Mouse (Mus musculus): ENCODE data around the gene Robo1.
A peak's percentile ranks its signal among the peaks of the same experiment; 100 is the strongest.
"Not testable (repeated sequence)": the region's sequence is repeated elsewhere in the genome, so short reads cannot be mapped to it uniquely, and the experiment has no call there.

The Robo1 gene

GRCm38 (mm10) chr16:72458155-72458554 lies 150.0 kb downstream of the Robo1 start:
- peak; percentile 31 for DNase-seq

GRCm38 (mm10) chr16:72458576-72458975 lies 150.5 kb downstream of the Robo1 start:
- no peak for DNase-seq

DNA sequence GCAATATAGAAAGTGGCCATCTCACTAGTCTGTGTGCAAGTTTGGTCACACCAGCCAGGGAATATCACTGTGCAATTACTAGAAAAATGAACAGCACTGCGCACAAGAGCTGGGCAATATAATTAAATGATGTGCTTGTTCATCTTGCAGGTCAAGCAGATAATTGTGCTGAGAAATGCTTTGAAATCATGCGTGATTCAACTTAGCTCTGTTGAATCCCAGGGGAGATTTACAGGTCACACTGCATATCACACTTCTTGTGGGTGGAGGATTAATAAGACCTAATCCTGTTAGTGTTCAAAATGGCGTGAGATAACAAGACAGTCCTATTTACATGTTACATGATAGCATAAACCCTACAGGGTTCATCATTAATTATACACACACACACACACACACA lies 157.6 kb downstream of the Robo1 start:
- DNase-seq = no peak

DNA sequence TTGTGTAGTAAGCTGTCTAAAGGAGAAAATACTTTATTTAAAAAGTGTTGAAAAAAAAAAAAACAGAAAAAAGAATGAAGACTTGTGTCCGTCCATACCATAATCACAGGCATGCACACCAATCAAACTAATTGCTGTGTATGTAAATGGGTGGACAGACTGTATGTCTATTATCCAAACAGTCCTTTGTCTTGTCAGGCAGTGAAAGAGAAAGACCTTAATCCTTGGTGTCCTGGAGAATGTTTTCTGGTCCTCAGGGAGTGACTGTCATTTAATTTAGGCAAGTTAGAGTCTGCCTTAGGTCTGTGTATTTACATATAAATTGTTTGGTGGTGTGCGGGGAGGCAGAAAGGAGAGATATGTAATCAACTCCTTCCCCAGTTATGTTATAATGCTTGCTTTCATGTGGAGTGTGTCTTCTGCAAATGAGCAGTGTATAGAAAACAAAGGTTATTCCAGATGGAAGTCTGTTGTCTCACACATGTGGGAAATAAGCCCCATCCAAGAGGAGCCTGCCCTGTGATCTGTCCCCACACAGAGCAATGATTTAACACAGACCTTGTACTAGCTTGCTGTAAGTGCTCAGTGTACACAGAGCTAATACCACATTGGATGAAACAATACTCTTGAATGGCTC lies 162.0 kb downstream of the Robo1 start:
- DNase-seq = no peak

DNA sequence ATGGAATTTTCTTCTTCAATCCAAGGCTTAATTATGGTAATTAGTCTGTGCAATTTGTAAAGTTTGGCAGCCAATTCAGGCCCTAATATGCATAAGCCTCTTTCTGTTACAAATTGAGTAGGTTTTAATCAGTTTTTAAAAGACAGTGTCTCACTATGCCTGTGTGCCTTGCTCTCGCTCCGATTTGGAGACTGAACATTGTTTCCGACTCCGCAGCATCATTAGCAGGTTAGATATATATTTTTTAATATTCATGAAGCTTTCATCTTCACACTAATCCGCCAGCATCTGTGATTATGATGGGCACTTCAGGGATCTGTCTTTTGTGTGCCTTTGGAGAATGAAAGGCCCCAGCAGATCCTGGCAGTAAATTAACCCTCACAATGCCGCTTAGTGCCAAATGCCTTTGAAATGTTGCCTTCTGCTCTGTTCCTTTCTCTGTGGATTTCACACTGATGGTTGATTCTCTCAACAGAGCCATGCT lies 202.7 kb downstream of the Robo1 start:
- DNase-seq = peak; percentile 27

- no peak for DNase-seq
Observed at GRCm38 (mm10) chr16:72531337-72531736, 223.2 kb downstream of the Robo1 start.

DNA sequence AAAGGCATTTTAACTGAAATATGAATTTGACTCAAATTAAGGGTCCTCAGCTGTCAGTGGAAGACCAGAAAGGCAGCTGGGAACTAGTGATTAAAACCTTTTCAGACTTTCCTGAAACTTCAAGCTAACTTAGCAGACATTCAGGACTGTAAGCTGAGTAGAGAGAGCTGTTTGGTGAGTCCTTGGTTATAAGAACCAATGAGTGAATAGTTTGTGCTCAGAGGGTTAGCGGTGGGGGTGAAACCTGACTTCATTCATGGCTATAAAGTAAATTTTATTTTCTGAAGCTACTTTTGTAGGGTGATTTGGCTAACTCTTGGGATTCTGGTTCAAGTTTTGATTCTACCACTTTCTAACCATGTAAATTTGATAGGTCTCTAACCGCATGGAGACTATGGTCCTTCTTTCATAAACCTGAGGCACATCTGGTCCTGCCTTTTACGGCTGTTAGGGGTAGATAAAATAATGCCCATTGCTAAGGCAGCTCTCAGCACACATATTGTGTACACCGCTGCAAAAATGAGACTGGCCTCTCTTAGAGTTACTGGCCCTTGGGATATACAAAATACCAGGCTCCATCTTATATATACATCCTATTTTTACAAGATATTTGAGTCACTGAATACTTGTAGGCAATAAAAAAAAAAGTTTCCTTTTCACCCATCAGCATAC lies 225.9 kb downstream of the Robo1 start:
- no peak for DNase-seq

GRCm38 (mm10) chr16:72538171-72538570 lies 230.1 kb downstream of the Robo1 start:
- no peak for DNase-seq

- DNase-seq = no peak
Observed at GRCm38 (mm10) chr16:72543928-72544327, 235.8 kb downstream of the Robo1 start.

DNA sequence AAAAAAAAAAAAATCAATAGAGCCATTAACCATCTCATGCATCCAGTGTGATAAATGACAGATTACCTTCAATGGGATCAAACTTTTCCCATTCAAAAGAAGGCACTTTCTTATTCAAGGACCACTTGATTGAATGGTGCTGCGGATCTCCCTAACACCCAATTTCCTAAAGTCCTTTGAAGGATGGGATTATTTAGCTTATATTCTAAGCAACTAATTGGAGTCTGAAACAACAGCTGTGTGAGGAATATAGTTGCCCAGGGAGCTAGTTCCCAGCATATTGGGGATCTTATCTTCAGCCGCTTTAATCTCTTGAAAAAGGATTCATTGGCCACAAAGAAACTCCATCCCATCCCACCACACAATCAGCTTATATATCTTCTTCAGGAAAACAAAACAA lies 236.8 kb downstream of the Robo1 start:
- no peak for DNase-seq

DNA sequence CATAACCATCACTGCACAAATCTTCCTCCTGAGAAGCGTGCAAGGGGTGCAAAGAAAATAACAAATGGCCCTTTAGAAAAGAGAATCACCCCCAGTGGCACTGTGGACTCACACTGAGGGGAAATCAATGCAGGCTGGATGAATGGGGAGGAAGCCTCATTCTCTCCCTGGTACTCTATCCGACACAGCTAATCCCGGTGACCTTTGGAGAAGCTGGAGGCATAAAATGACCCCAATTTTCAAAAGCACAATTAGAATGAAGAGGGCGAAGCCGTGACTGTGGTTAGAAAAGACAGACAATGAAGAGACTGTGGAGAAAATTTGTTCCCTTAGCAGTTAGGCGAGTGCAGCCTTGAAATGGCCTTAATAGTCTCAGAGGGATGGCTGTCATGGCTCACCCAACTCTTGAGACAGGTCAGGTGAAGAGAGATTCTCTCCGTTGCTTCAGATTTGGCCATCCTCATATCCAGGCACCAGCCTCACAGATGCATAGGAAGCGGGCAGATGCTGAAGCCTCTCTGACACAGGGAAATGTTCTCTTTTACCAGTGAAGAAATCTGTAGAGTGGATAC lies 243.7 kb downstream of the Robo1 start:
- no peak for DNase-seq

DNA sequence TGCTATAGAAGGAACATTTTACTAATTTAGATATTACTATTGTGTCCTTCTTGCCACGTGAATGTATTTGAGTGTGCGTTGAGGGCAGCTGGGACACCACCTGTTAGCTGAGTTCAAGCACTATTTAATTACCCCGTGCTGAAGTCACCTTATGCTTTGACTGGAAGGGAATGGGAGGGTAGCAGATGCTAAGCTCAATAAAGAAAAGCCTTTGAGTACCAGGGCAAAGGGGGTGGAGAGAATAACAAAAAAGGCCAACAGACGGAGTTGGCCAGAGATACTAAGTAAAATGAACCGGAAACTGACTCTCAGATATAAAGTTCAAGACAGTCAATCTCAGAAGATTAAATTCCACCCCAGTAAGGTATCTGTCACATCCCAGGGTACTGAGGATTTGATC lies 245.6 kb downstream of the Robo1 start:
- no peak for DNase-seq

DNA sequence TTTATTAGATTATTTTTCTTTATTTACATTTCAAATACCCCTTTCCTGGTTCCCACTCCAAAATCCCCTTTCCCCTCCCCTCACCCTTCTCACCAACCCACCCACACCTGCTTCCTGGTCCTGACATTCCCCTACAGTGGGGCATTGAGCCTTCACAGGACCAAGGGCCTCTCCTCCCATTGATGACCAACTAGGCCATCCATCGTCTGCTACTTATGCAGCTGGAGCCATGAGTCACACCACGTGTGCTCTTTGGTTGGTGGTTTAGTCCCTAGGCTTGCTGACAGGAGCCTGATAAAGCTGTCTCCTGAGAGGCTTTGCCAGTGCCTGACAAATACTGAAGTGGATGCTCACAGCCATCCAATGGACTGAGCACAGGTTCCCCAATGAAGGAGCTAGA lies 254.0 kb downstream of the Robo1 start:
- DNase-seq = not testable (repeated sequence)

DNA sequence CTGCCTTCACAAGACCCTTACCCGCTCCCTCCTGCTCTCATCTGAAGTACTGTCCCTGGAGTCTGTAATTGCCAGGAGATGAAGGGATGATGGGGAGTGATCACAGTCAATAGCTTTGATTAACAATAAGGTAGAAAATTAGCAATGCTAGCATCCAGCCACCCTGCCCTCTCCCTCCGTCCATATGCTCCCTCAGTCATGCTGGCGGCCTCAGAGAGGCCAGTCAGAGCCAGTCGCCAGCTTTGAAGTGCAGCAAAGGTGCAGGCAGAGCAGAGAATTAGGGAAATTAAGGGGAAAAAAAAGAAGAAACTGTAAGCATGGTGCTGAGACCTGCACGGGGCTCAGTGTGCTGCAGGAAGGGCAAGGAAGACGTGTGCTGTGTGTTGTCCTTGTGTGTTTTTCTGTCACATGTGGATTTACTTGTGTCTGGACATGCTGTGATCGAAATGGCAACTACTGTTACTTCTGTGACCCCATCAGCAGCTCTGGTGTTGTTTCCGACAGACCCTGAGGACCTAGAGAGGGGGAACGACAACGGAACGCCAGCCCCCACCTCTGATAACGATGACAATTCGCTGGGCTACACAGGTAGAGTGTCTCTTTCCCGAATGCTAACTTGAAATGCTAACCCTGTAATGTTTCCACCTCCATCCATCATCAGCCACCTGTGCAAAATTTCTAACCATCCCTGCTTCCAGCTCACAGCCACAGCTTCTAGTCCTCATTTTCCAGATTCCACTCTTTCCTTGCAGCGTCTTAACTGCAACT lies 255.3 kb downstream of the Robo1 start:
- DNase-seq = no peak

DNA sequence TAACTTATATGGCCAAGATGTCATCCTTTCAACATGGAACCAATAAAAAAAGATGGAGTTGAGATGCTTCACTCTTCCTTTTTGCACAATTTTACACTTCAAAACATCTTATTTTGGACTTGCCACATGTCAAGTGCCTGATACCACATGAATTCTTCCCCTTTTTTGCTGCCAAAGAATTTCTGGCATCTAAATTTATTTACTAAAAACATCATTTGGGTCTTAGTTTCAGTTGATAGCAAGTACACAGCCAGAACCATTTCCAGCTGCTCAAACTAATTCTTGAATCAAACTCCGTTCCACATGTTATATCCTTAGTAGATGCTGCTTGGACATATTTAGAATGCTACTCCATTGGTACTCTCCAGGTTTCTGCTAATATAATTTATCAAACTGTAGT lies 267.1 kb downstream of the Robo1 start:
- DNase-seq = no peak

DNA sequence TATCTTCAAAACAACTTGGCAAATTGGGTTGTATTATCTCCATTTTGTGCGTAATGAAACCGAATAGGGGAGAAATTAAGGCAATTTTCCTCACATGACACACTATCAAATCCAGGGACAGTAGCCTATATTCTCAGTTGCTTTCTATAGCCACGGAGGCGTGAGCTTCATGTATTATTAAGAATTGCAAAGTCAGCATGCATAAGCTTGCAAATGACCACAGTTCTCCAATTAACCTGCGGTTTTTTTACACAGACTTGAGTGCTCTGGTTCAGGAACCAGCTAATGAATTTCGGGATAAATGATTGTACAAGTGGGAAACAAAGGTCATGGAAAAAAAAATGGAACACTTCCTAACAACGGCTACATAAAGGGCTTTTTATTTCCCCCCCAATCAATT lies 268.9 kb downstream of the Robo1 start:
- no peak for DNase-seq

GRCm38 (mm10) chr16:72584454-72585159 lies 276.5 kb downstream of the Robo1 start:
- DNase-seq = no peak

DNA sequence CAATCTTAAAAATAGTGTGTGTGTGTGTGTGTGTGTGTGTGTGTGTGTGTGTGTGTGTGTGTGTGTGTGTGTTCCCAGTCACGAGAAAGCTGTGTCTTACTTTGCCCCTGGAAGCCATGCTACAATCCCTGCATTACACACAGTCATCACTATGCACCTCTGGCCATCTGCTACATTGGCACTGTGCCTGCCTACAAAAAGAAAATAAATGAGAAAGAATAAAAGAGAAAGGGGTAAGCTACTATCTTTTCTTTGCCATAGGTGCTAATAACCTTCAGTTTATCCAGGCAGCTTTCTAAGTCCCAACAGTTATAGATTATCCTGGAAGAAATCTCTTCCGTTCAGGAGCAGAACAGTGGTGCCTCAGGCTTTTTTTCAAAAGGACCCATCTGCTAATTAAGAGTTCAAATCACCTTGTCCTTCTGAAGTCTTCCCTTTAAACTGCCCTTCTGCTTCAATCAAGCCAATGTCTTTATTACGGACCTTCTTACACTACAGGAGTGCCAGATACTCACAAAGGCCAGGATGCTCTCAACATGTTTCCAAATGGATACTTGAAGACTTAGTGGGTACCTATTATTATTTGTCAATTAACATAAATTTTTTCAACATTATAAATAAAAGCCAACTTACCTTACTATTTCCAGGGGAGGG lies 277.2 kb downstream of the Robo1 start:
- DNase-seq = no peak

- DNase-seq = no peak
Observed at GRCm38 (mm10) chr16:72587376-72588072, 279.4 kb downstream of the Robo1 start.

DNA sequence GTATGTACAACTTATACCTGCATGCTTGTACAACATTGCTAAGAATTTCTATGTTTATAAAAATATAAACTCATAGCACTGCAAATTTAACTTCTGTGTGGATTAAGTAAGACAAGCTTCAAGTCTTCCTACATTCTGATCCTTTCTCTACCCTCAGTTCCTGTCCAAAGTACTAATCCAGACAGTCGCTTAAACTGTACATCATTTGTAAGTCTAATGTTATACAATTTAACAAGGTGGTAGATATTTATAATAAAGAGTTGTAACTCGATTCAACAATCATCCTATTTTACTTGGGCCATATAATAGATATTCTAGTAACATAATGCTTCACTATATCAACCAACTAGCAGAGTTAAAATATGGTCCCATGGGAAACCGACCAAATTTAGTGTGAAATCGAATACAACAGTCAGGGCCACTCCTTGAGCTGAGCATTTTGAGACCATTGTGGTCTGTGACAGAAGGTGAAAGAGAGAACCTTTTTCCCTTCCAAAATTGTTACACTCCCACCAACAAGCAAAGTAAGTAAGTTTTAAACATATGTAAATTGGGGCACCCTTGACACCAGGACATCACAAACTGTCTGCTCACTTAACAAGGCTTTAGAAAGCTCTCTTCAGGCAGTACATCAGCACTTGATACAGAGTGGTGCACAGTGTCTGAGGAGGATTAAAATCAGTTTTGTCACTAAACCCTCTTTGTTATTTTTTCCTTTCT lies 295.5 kb downstream of the Robo1 start:
- no peak for DNase-seq

- peak; percentile 63 for DNase-seq
Observed at GRCm38 (mm10) chr16:72605066-72605465, 297.0 kb downstream of the Robo1 start.

Data from right cerebral cortex, adult 18-20 months (tissue).